Mouse (Mus musculus): ENCODE measurements around the gene Rbpj.

- no peak for TF ChIP-seq CTCF (IDR thresholded peaks at IDR 0.05; ENCODE audit: insufficient read depth, low read length)
- TF ChIP-seq POLR2A (IDR thresholded peaks at IDR 0.05; ENCODE audit: borderline replicate concordance, extremely low read depth, low read depth, low read length) = no peak
These were observed 219.7 kb downstream of the Rbpj start for GRCm38 (mm10) chr5:53685623-53686022.
